Mouse (Mus musculus): Measurements from ENCODE around the gene Rtkn2. TPM values are rescaled to one million over a fixed set of nuclear protein-coding genes. Genes with fewer than 3 reads are reported as not detected.

Rtkn2 gene
- polyA plus RNA-seq, 1 experiment from 2014 or later = 11.2 TPM

DNA sequence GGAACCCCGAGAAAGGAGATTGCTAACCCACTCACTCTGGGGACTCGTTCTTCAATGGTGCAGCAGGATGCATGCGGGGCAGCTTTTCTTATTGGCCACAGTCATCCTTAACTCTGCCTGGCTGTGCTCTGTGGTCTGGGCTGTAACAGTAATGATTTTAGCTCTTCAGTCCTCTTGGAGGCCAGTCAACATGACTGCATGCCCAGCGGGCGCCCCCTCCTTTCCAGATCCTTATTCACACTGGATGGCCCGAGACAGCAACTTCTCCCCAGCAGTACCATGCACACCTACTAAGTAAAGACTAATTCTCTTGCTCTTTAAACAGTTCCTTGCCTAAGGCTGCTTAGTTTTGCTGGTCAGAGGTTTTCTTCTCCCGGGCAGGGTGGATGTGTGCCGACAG is 4.4 kb downstream of the Rtkn2 start:
- no peaks in the 10 kb centered on the region for H3K27me3 ChIP-seq (replicated peaks; ENCODE audit: control insufficient read depth, insufficient read depth, low read length)
- no peaks in the 10 kb centered on the region for H3K9me3 ChIP-seq (replicated peaks; ENCODE audit: control insufficient read depth, low read length)
- no peak overlapping the region for H3K4me2 ChIP-seq (ENCODE audit: low read length)

DNA sequence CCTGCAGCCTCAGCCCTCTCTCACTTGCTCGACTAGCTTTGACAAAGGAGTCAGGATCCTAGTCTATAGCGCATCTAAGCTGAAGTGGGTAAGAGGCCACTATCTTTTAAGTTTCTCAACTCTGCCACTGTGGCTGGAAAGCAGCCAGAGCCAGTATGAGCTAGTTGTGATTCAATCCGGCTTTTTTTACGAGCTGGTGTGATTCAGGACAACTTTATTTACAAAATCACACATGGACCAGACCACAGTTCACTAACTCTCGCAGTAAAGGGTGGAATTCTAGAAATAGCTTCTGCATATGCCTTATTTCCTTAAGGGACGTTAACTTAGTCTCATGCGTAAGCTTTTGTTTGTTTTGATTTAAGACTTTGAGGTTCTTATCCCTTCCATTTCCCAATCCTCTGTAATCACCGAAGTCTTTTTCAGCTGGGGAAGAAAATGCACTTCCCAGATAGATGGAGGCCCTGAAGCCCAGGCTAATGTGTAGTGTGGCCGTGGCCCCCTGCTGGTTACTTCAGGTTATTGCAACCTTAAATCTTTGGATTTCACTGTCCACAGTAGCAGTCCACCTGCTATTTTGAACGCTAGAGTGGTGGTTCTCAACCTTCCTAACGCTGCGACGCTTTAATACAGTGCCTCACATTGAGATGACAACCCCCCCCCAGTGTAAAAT is 5.0 kb downstream of the Rtkn2 start:
- Histone ChIP-seq H3K4me3 (ENCODE audit: low read depth, low read length) (no peak overlapping the region), H3K36me3 (ENCODE audit: control insufficient read depth, insufficient read depth, low read length) (peaks cover 8% of the 10 kb centered on the region; the same call in 1 of the 2 replicates), H3K27ac (ENCODE audit: low read depth, low read length) (no peak overlapping the region), H3K4me1 (ENCODE audit: control insufficient read depth, insufficient read depth, low read length) (peaks cover 3% of the 10 kb centered on the region), H3K4me2 (ENCODE audit: low read length) (no peak overlapping the region), H3K27me3 (replicated peaks; ENCODE audit: control insufficient read depth, insufficient read depth, low read length) (no peaks in the 10 kb centered on the region), H3K9ac (ENCODE audit: low read length) (no peak overlapping the region), H3K9me3 (replicated peaks; ENCODE audit: control insufficient read depth, low read length) (no peaks in the 10 kb centered on the region)
- ATAC-seq = peak; percentile 64
- peak; percentile 77 for DNase-seq (ENCODE audit: low spot score)
- 53% methylated on average over 13 of the region's 13 CpGs for WGBS

More for the DNA sequence above, 4.4 kb downstream of the Rtkn2 start:
- ATAC-seq = no peak
- H3K4me1 ChIP-seq (ENCODE audit: control insufficient read depth, insufficient read depth, low read length) = peaks cover 3% of the 10 kb centered on the region
- WGBS = 88% methylated on average over 8 of the region's 8 CpGs
- peaks cover 8% of the 10 kb centered on the region; the same call in 1 of the 2 replicates for H3K36me3 ChIP-seq (ENCODE audit: control insufficient read depth, insufficient read depth, low read length)
- H3K9ac ChIP-seq (ENCODE audit: low read length) = no peak overlapping the region
- no peak for DNase-seq (ENCODE audit: low spot score)
- no peak overlapping the region for H3K4me3 ChIP-seq (ENCODE audit: low read depth, low read length)
- no peak overlapping the region for H3K27ac ChIP-seq (ENCODE audit: low read depth, low read length)

DNA sequence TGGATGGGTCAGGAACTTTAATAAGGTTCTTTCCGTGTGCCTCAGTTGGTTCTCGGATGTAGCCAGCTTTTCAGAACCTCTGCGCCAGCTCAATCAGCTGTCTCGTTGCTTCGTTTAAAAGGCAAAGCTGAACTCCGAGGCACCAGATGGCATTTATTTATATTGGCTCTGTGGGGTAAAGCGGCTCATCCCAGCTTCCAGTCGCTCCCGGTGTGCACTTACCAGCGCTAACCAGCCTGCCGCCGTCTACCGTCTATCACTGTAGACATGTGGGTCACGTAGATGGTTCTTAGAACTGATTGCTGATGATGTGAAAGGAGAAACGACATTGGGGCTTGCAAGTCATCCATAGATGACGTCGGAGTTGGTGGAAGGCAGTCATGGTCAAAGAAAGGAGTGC is 5.7 kb downstream of the Rtkn2 start:
- Histone ChIP-seq H3K36me3 (ENCODE audit: control insufficient read depth, insufficient read depth, low read length) (peaks cover 8% of the 10 kb centered on the region; the same call in 1 of the 2 replicates), H3K4me2 (ENCODE audit: low read length) (no peak overlapping the region), H3K4me3 (ENCODE audit: low read depth, low read length) (no peak overlapping the region), H3K9me3 (replicated peaks; ENCODE audit: control insufficient read depth, low read length) (no peaks in the 10 kb centered on the region), H3K27ac (ENCODE audit: low read depth, low read length) (no peak overlapping the region), H3K4me1 (ENCODE audit: control insufficient read depth, insufficient read depth, low read length) (peaks cover 3% of the 10 kb centered on the region), H3K27me3 (replicated peaks; ENCODE audit: control insufficient read depth, insufficient read depth, low read length) (no peaks in the 10 kb centered on the region), H3K9ac (ENCODE audit: low read length) (no peak overlapping the region)
- ATAC-seq (peak; percentile 45; the same call in 1 of the 2 replicates), DNase-seq (ENCODE audit: low spot score) (peak; percentile 52)
- 81% methylated on average over 17 of the region's 17 CpGs for WGBS

DNA sequence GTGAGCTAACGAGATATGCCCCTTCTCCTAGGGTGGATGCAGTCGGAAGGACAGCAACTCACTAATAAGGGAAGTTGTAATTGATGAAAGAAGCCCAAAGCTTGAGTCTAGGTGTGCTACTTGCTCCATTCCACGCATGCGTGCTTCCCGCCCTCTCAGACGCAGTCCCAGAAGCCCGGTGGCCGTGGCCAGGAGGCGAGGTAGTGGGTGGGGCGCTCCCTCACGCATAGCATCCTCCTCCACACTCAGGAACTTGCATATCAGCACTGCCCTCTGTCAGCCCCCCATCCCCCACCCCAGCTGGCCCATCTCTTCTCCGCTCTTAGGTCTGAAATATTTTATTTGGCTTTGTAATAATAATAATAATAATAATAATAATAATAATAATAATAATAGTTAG is 16.0 kb downstream of the Rtkn2 start:
- no peaks in the 10 kb centered on the region for H3K4me1 ChIP-seq (ENCODE audit: control insufficient read depth, insufficient read depth, low read length)
- no peak overlapping the region for H3K27ac ChIP-seq (ENCODE audit: low read depth, low read length)
- no peak overlapping the region for H3K4me3 ChIP-seq (ENCODE audit: low read depth, low read length)
- H3K9ac ChIP-seq (ENCODE audit: low read length) = no peak overlapping the region
- WGBS = 67% methylated on average over 12 of the region's 12 CpGs
- H3K27me3 ChIP-seq (replicated peaks; ENCODE audit: control insufficient read depth, insufficient read depth, low read length) = no peaks in the 10 kb centered on the region
- no peak for ATAC-seq
- no peak overlapping the region for H3K4me2 ChIP-seq (ENCODE audit: low read length)
- no peak for DNase-seq (ENCODE audit: low spot score)
- no peaks in the 10 kb centered on the region for H3K9me3 ChIP-seq (replicated peaks; ENCODE audit: control insufficient read depth, low read length)
- peaks cover 6% of the 10 kb centered on the region; the same call in 1 of the 2 replicates for H3K36me3 ChIP-seq (ENCODE audit: control insufficient read depth, insufficient read depth, low read length)

DNA sequence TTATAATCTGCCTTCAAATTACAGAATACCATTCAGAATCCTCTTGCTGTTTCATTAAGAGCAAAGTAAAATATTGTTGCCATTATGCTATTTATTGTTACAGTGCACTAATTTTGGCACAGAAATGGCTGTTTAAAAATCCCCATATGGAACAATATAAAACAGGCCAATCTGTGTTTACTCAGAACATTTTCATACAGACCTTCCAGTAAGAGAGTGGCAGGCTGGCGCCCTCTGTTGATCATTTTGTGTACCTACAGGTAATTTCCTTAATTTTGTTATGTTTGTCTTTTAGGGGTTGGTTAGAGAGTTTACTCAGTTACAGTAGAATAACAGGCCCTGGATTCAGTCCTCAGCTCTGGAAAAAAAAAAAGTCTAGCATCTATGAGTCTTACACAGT is 16.8 kb downstream of the Rtkn2 start:
- ATAC-seq = no peak
- Histone ChIP-seq H3K27ac (ENCODE audit: low read depth, low read length) (no peak overlapping the region), H3K4me2 (ENCODE audit: low read length) (no peak overlapping the region), H3K36me3 (ENCODE audit: control insufficient read depth, insufficient read depth, low read length) (0 out of 2 replicates have a peak, but pooled peaks cover 2% of the 10 kb centered on the region), H3K9me3 (replicated peaks; ENCODE audit: control insufficient read depth, low read length) (no peaks in the 10 kb centered on the region), H3K9ac (ENCODE audit: low read length) (no peak overlapping the region), H3K27me3 (replicated peaks; ENCODE audit: control insufficient read depth, insufficient read depth, low read length) (no peaks in the 10 kb centered on the region), H3K4me3 (ENCODE audit: low read depth, low read length) (no peak overlapping the region), H3K4me1 (ENCODE audit: control insufficient read depth, insufficient read depth, low read length) (no peaks in the 10 kb centered on the region)
- peak; percentile 70 for DNase-seq (ENCODE audit: low spot score)
- 0% methylated on average over 1 of the region's 1 CpGs for WGBS

DNA sequence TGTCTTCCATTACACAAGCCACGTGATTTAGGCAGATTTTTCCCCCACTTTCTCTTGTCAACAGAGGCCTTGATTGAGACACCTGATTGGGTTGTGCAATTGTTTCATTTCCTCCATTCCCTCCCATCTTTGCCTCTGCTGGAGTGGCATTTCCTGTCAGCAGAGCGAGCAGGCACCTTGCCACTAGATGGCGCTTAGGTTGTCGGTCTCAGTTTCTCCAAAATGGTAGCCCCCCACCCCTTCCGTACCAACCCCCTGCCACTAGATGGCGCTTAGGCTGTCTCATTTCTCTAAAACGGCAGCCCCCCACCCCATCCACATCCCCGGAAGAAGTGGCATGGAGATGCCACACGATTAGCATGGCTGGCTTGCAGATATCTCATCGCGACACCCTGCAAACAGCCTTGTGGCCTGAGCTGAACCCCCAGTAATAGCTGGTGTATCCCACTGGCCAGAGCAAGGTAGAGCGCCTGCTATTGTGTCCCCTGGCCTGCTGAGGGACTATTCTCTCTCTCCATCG is 18.8 kb downstream of the Rtkn2 start:
- no peaks in the 10 kb centered on the region for H3K27me3 ChIP-seq (replicated peaks; ENCODE audit: control insufficient read depth, insufficient read depth, low read length)
- 43% methylated on average over 13 of the region's 13 CpGs for WGBS

DNA sequence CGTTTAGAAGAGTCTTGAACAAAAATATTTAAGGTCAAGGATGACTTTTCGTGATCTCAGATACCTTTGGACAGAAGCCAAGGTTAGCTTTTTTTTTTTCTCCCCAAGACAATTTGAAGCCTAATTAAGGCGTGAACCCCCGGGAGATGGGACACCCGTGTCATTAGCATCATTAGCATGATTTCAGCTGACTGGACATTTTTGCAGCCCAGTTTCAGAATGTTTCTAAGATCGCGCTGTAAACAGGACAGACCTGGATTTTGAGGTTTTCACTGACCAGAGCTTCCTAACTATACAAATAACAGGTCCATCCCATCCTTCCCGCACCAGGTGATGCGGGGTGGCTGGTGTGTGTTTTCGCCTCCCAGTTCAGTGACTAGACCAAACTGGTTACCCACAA is 19.8 kb downstream of the Rtkn2 start:
- Histone ChIP-seq H3K9ac (ENCODE audit: low read length) (no peak overlapping the region), H3K9me3 (replicated peaks; ENCODE audit: control insufficient read depth, low read length) (no peaks in the 10 kb centered on the region), H3K27me3 (replicated peaks; ENCODE audit: control insufficient read depth, insufficient read depth, low read length) (no peaks in the 10 kb centered on the region), H3K4me3 (ENCODE audit: low read depth, low read length) (no peak overlapping the region), H3K36me3 (ENCODE audit: control insufficient read depth, insufficient read depth, low read length) (no peaks in the 10 kb centered on the region), H3K4me1 (ENCODE audit: control insufficient read depth, insufficient read depth, low read length) (no peaks in the 10 kb centered on the region), H3K27ac (ENCODE audit: low read depth, low read length) (no peak overlapping the region), H3K4me2 (ENCODE audit: low read length) (no peak overlapping the region)
- ATAC-seq (no peak), DNase-seq (ENCODE audit: low spot score) (no peak)
- 70% methylated on average over 10 of the region's 10 CpGs for WGBS

More for the DNA sequence above, 18.8 kb downstream of the Rtkn2 start:
- H3K9ac ChIP-seq (ENCODE audit: low read length) = no peak overlapping the region
- no peak overlapping the region for H3K4me3 ChIP-seq (ENCODE audit: low read depth, low read length)
- H3K4me2 ChIP-seq (ENCODE audit: low read length) = no peak overlapping the region
- H3K27ac ChIP-seq (ENCODE audit: low read depth, low read length) = no peak overlapping the region
- H3K36me3 ChIP-seq (ENCODE audit: control insufficient read depth, insufficient read depth, low read length) = no peaks in the 10 kb centered on the region
- peak; percentile 88 for DNase-seq (ENCODE audit: low spot score)
- peak; percentile 54 for ATAC-seq
- H3K9me3 ChIP-seq (replicated peaks; ENCODE audit: control insufficient read depth, low read length) = no peaks in the 10 kb centered on the region
- no peaks in the 10 kb centered on the region for H3K4me1 ChIP-seq (ENCODE audit: control insufficient read depth, insufficient read depth, low read length)

DNA sequence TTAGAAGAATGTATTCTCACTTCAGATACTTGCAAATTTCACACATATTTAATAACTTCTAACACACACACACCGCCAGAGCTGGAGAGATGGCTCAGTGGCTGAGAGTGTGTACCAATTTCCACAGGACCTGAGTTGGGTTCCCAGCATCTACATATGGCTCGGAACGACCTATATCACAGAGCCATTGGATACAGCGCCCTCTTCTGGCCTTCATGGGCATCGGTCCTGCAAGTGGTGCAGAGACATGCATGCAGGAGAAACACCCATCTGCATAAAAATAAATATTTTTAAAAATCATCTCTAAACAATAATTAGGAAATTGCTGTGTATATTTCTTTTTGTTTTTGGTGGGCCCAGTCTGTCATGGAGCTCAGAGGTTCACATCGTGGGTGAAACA is 22.1 kb downstream of the Rtkn2 start:
- H3K4me3 ChIP-seq (ENCODE audit: low read depth, low read length) = no peak overlapping the region
- H3K27me3 ChIP-seq (replicated peaks; ENCODE audit: control insufficient read depth, insufficient read depth, low read length) = no peaks in the 10 kb centered on the region
- H3K9ac ChIP-seq (ENCODE audit: low read length) = no peak overlapping the region
- H3K9me3 ChIP-seq (replicated peaks; ENCODE audit: control insufficient read depth, low read length) = no peaks in the 10 kb centered on the region
- DNase-seq (ENCODE audit: low spot score) (no peak), ATAC-seq (no peak)
- 90% methylated on average over 6 of the region's 6 CpGs for WGBS
- H3K4me1 ChIP-seq (ENCODE audit: control insufficient read depth, insufficient read depth, low read length) = no peaks in the 10 kb centered on the region
- no peak overlapping the region for H3K4me2 ChIP-seq (ENCODE audit: low read length)
- H3K36me3 ChIP-seq (ENCODE audit: control insufficient read depth, insufficient read depth, low read length) = peaks cover 5% of the 10 kb centered on the region; the same call in 1 of the 2 replicates
- H3K27ac ChIP-seq (ENCODE audit: low read depth, low read length) = no peak overlapping the region

DNA sequence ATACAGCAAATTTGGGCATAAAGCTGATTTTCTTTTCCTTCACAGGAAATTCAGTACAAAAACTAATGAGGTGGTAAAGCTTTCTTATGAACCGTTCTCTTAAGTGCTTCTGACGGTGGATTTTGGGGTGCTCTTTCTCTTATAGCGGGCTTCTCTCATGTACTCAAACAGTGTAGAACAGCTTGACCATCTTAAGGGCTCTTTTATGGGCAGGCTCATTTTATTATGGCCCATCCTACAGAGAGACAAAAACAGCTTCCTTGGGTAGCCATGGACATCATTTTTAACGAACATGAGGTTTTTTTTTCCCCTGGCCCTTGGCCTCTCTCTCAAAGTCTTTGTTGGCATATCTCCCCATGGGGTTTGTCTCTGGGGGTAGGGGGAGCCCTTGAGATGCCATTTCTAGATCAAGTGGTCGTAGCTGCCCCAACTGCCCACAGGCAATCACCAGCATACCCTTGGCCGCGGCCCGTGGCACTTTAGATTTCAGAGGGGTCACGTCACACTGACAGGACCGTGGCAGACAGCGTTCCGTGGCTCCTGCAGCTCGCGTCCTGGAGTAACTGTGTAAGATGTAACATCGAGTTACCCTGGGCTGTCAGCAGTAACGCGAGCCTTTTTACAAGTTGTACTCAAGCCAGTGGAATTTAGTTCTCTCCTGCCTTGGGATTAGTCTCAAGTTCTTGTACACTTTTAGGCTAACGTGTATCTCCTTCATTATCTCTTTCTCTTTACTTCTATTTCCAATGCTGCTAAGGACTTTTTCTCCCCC is 24.5 kb downstream of the Rtkn2 start:
- no peaks in the 10 kb centered on the region for H3K4me1 ChIP-seq (ENCODE audit: control insufficient read depth, insufficient read depth, low read length)
- no peak overlapping the region for H3K4me3 ChIP-seq (ENCODE audit: low read depth, low read length)
- peaks cover 9% of the 10 kb centered on the region for H3K36me3 ChIP-seq (ENCODE audit: control insufficient read depth, insufficient read depth, low read length)
- WGBS = 86% methylated on average over 18 of the region's 18 CpGs
- H3K4me2 ChIP-seq (ENCODE audit: low read length) = no peak overlapping the region
- H3K9ac ChIP-seq (ENCODE audit: low read length) = no peak overlapping the region
- H3K9me3 ChIP-seq (replicated peaks; ENCODE audit: control insufficient read depth, low read length) = no peaks in the 10 kb centered on the region
- no peak overlapping the region for H3K27ac ChIP-seq (ENCODE audit: low read depth, low read length)
- no peak for DNase-seq (ENCODE audit: low spot score)
- no peaks in the 10 kb centered on the region for H3K27me3 ChIP-seq (replicated peaks; ENCODE audit: control insufficient read depth, insufficient read depth, low read length)
- no peak for ATAC-seq
